23 mouse cellular contexts compared by ENCODE assay signal in genomic region chr9:108632375-108632774, GRCm38 (mm10). TPM values are rescaled to one million over a fixed set of nuclear protein-coding genes. Genes with fewer than 3 reads are reported as not detected.
DNase-seq lines count a peak whose midpoint lies in the region; ATAC-seq and TF ChIP-seq lines count a peak whose summit lies in the region.
"Had no signal": no experiment of that assay in that cellular context is flagged by ENCODE, and none has a peak within 500 bp of the region (broad histone marks: within the 10 kb centered on the region; RNA-seq: fewer than 3 reads in every experiment).

No protein-coding gene starts in this region.

- ATAC-seq in heart, embryonic 13.5 days (ENCODE audit: extremely low read depth, insufficient number of reproducible peaks, low FRiP score, low TSS enrichment): no peak
- peak; percentile 72 for ATAC-seq in erythroid progenitor cell, adult 5-6 weeks (replicated peaks; ENCODE audit: low FRiP score, poor library complexity, severe bottlenecking)
- ATAC-seq in inflammation-experienced regulatory T-cells, adult 6 months: no peak
- ATAC-seq: forebrain, embryonic 13.5 days had no signal

- TF ChIP-seq EP300 in MEL (IDR thresholded peaks at IDR 0.05; ENCODE audit: low read depth in 1 of 2, low read length in 2 of 2): peak in 1 of 2 experiments; percentile 16; a peak in 1 of 4 replicates

- no peak overlapping the region for H3K9ac ChIP-seq in heart, embryonic 13.5 days
- peak overlapping the region; percentile 8; the same call in 1 of the 2 replicates for H3K9ac ChIP-seq in MEL (ENCODE audit: control insufficient read depth, low read depth, low read length, poor library complexity, severe bottlenecking)
- H3K9ac ChIP-seq: embryonic facial prominence, embryonic 12.5 days; embryonic facial prominence, embryonic 15.5 days; forebrain, embryonic 13.5 days; heart, embryonic 12.5 days; hindbrain, embryonic 12.5 days; hindbrain, embryonic 15.5 days; intestine, embryonic 15.5 days had no signal

- no peaks in the 10 kb centered on the region for H3K9me3 ChIP-seq in heart, embryonic 13.5 days
- no peaks in the 10 kb centered on the region for H3K9me3 ChIP-seq in MEL (replicated peaks; ENCODE audit: insufficient read depth, low read length)
- H3K9me3 ChIP-seq: embryonic facial prominence, embryonic 12.5 days; embryonic facial prominence, embryonic 15.5 days; forebrain, embryonic 10.5 days; forebrain, embryonic 13.5 days; heart, embryonic 12.5 days; hindbrain, embryonic 12.5 days; hindbrain, embryonic 15.5 days; intestine, embryonic 15.5 days had no signal

- no peak overlapping the region for H3K4me3 ChIP-seq in heart, embryonic 13.5 days
- H3K4me3 ChIP-seq in MEL (ENCODE audit: control insufficient read depth in 1 of 2, insufficient read depth in 1 of 2, low read depth in 2 of 2, low read length in 2 of 2): peak overlapping the region in 1 of 2 experiments; percentile 21; a peak in 2 of 4 replicates
- H3K4me3 ChIP-seq: embryonic facial prominence, embryonic 12.5 days; embryonic facial prominence, embryonic 15.5 days; erythroblast, embryonic 14.5 days; forebrain, embryonic 10.5 days; forebrain, embryonic 13.5 days; heart, embryonic 12.5 days; hindbrain, embryonic 12.5 days; hindbrain, embryonic 15.5 days; intestine, embryonic 15.5 days had no signal

- H3K36me3 ChIP-seq in heart, embryonic 13.5 days: peaks cover 57% of the 10 kb centered on the region
- H3K36me3 ChIP-seq in MEL (ENCODE audit: control insufficient read depth in 1 of 2, insufficient read depth in 2 of 2, low read length in 2 of 2): peaks cover 33 to 60% of the 10 kb centered on the region in 2 experiments
- H3K36me3 ChIP-seq: intestine, embryonic 15.5 days had no signal

- H3K27me3 ChIP-seq in heart, embryonic 13.5 days (replicated peaks): no peaks in the 10 kb centered on the region
- H3K27me3 ChIP-seq in MEL (ENCODE audit: control insufficient read depth in 1 of 2, insufficient read depth in 2 of 2, low read length in 2 of 2): no peaks in the 10 kb centered on the region
- H3K27me3 ChIP-seq: embryonic facial prominence, embryonic 12.5 days; embryonic facial prominence, embryonic 15.5 days; forebrain, embryonic 13.5 days; heart, embryonic 12.5 days; hindbrain, embryonic 12.5 days; hindbrain, embryonic 15.5 days; intestine, embryonic 15.5 days had no signal

- H3K4me1 ChIP-seq in heart, embryonic 13.5 days: peaks cover 35% of the 10 kb centered on the region
- peaks cover 25 to 51% of the 10 kb centered on the region in 2 experiments for H3K4me1 ChIP-seq in MEL (ENCODE audit: control insufficient read depth in 1 of 2, insufficient read depth in 2 of 2, low read length in 2 of 2)
- H3K4me1 ChIP-seq: embryonic facial prominence, embryonic 12.5 days; embryonic facial prominence, embryonic 15.5 days; forebrain, embryonic 10.5 days; forebrain, embryonic 13.5 days; hindbrain, embryonic 12.5 days; hindbrain, embryonic 15.5 days; intestine, embryonic 15.5 days had no signal

- peaks cover 26% of the 10 kb centered on the region for H3K79me2 ChIP-seq in MEL (ENCODE audit: control insufficient read depth, insufficient read depth, low read length, poor library complexity)

- 0 out of 2 replicates have a peak overlapping the region, but pooled peaks have one; percentile 12 for H3K27ac ChIP-seq in heart, embryonic 13.5 days (replicated peaks)
- H3K27ac ChIP-seq in MEL (ENCODE audit: control insufficient read depth, low read depth, low read length): peak overlapping the region; percentile 66
- H3K27ac ChIP-seq: embryonic facial prominence, embryonic 12.5 days; embryonic facial prominence, embryonic 15.5 days; forebrain, embryonic 10.5 days; forebrain, embryonic 13.5 days; hindbrain, embryonic 12.5 days; hindbrain, embryonic 15.5 days; intestine, embryonic 15.5 days had no signal

- 68% methylated on average over 5 of the region's 5 CpGs for WGBS in heart, embryonic 13.5 days

- TF ChIP-seq RAD21 in MEL (IDR thresholded peaks at IDR 0.05; ENCODE audit: low read depth, low read length): no peak

- no peak overlapping the region for H3K4me2 ChIP-seq in heart, embryonic 13.5 days
- H3K4me2 ChIP-seq: embryonic facial prominence, embryonic 12.5 days; embryonic facial prominence, embryonic 15.5 days; forebrain, embryonic 13.5 days; heart, embryonic 12.5 days; hindbrain, embryonic 12.5 days; hindbrain, embryonic 15.5 days; intestine, embryonic 15.5 days had no signal

- intact Hi-C loops in heart, postnatal 14 days (cut with DNase I): no loop called here

- TF ChIP-seq POLR2A in MEL (IDR thresholded peaks at IDR 0.05; ENCODE audit: control insufficient read depth in 1 of 2, insufficient read depth in 1 of 2, low read depth in 1 of 2, low read length in 2 of 2, poor library complexity in 1 of 2): no peak

- TF ChIP-seq CTCF in MEL (IDR thresholded peaks at IDR 0.05 in 2 of 3, conservative IDR thresholded peaks at IDR 0.05 in 1 of 3; ENCODE audit: control insufficient read depth in 1 of 3, insufficient read depth in 1 of 3, low read depth in 2 of 3, low read length in 3 of 3, poor library complexity in 1 of 3, severe bottlenecking in 1 of 3): no peak

- no peak for DNase-seq in heart, postnatal 14 days
- DNase-seq in MEL (ENCODE audit: low read depth, low spot score): peak; percentile 80
- no peak for DNase-seq in layer of hippocampus, postnatal 10 days (ENCODE audit: low spot score in 2 of 2)
- DNase-seq: adrenal gland, adult 2 months; adrenal gland, postnatal 14 days; cerebellum, adult 11 months; cerebellum, adult 2 months; cerebellum, adult 9-11 months; cerebellum, postnatal 25 days; gastrocnemius, postnatal 25 days; heart, adult 18-20 months had no signal

TF ChIP-seq in MEL, 35 proteins besides CTCF, POLR2A, EP300 and RAD21 (continues in another document):
- no peak for TF ChIP-seq ZC3H11A (IDR thresholded peaks at IDR 0.05; ENCODE audit: low read depth, low read length)

RNA-seq across cellular contexts. Expression of gene Arih2, which starts 16.8 kb away (rescaled TPM):
- polyA plus RNA-seq in heart, embryonic 13.5 days (2015; fragmentation: Nextera tagmentation; extraction: Ambion mirVana): 36.6 and 44.5 TPM in 2 replicates
- total RNA-seq in heart, postnatal 14 days (2021): 10 to 100 TPM; 47.7 to 48.0 TPM
- 55.8 and 59.6 TPM in 2 replicates for total RNA-seq in MEL (2012; rRNA removed)
- polyA plus RNA-seq in MEL (2012; ENCODE audit: insufficient read depth in 1 of 2, insufficient read length in 2 of 2, low read depth in 1 of 2, low replicate concordance in 2 of 2, missing spikeins in 1 of 2): 10 to 100 TPM in 1 of 2 experiments, not detected in 1; 66.5 TPM
- 36.0 and 49.4 TPM in 2 replicates for total RNA-seq in erythroid progenitor cell, adult 5-6 weeks (2015; ENCODE audit: low replicate concordance)
- 77.1 and 79.9 TPM in 2 replicates for total RNA-seq in erythroid progenitor cell, adult 5-6 weeks (2017; ENCODE audit: low replicate concordance)
- polyA plus RNA-seq in inflammation-experienced regulatory T-cells, adult 6 months (2017; shearing (Covaris generic)): 10 to 100 TPM; 55.7 to 65.6 (median 62.7) TPM
- 10 to 100 TPM; 47.3 to 51.1 TPM for total RNA-seq in layer of hippocampus, postnatal 10 days (2021)

RNA-seq across cellular contexts. Expression of gene Slc25a20, which starts 29.5 kb away (rescaled TPM):
- polyA plus RNA-seq in heart, embryonic 13.5 days (2015; fragmentation: Nextera tagmentation; extraction: Ambion mirVana): 67.9 and 73.0 TPM in 2 replicates
- 100 to 1,000 TPM; 222 to 228 TPM for total RNA-seq in heart, postnatal 14 days (2021)
- total RNA-seq in MEL (2012; rRNA removed): 15.6 and 19.3 TPM in 2 replicates
- 10 to 100 TPM in 1 of 2 experiments, not detected in 1; 24.1 TPM for polyA plus RNA-seq in MEL (2012; ENCODE audit: insufficient read depth in 1 of 2, insufficient read length in 2 of 2, low read depth in 1 of 2, low replicate concordance in 2 of 2, missing spikeins in 1 of 2)
- 4.2 TPM in 1 of 2 replicates, not detected in the other for total RNA-seq in erythroid progenitor cell, adult 5-6 weeks (2015; ENCODE audit: low replicate concordance)
- total RNA-seq in erythroid progenitor cell, adult 5-6 weeks (2017; ENCODE audit: low replicate concordance): 2.0 and 6.9 TPM in 2 replicates
- 10 to 100 TPM; 41.0 to 53.4 (median 48.2) TPM for polyA plus RNA-seq in inflammation-experienced regulatory T-cells, adult 6 months (2017; shearing (Covaris generic))
- 10 to 100 TPM; 19.2 to 21.0 TPM for total RNA-seq in layer of hippocampus, postnatal 10 days (2021)

RNA-seq across cellular contexts. Expression of gene P4htm, which starts 34.9 kb away (rescaled TPM):
- polyA plus RNA-seq in heart, embryonic 13.5 days (2015; fragmentation: Nextera tagmentation; extraction: Ambion mirVana): 19.5 and 20.0 TPM in 2 replicates
- total RNA-seq in heart, postnatal 14 days (2021): 10 to 100 TPM; 14.3 to 16.6 TPM
- total RNA-seq in MEL (2012; rRNA removed): 0.08 and 0.10 TPM in 2 replicates
- under 1 TPM in 1 of 2 experiments, not detected in 1; 0.22 TPM for polyA plus RNA-seq in MEL (2012; ENCODE audit: insufficient read depth in 1 of 2, insufficient read length in 2 of 2, low read depth in 1 of 2, low replicate concordance in 2 of 2, missing spikeins in 1 of 2)
- not detected in 2 replicates for total RNA-seq in erythroid progenitor cell, adult 5-6 weeks (2015; ENCODE audit: low replicate concordance)
- total RNA-seq in erythroid progenitor cell, adult 5-6 weeks (2017; ENCODE audit: low replicate concordance): not detected in 2 replicates
- 10 to 100 TPM in 1 of 3 experiments, 1 to 10 TPM in 2; 5.6 to 10.9 (median 7.5) TPM for polyA plus RNA-seq in inflammation-experienced regulatory T-cells, adult 6 months (2017; shearing (Covaris generic))
- 10 to 100 TPM; 48.7 to 49.0 TPM for total RNA-seq in layer of hippocampus, postnatal 10 days (2021)

RNA-seq across cellular contexts. Expression of gene Wdr6, which starts 53.8 kb away (rescaled TPM):
- polyA plus RNA-seq in heart, embryonic 13.5 days (2015; fragmentation: Nextera tagmentation; extraction: Ambion mirVana): 61.7 and 64.1 TPM in 2 replicates
- total RNA-seq in heart, postnatal 14 days (2021): 10 to 100 TPM; 21.2 to 23.9 TPM
- 43.2 and 43.5 TPM in 2 replicates for total RNA-seq in MEL (2012; rRNA removed)
- polyA plus RNA-seq in MEL (2012; ENCODE audit: insufficient read depth in 1 of 2, insufficient read length in 2 of 2, low read depth in 1 of 2, low replicate concordance in 2 of 2, missing spikeins in 1 of 2): 10 to 100 TPM in 1 of 2 experiments, not detected in 1; 44.9 TPM
- 2.9 and 6.8 TPM in 2 replicates for total RNA-seq in erythroid progenitor cell, adult 5-6 weeks (2015; ENCODE audit: low replicate concordance)
- total RNA-seq in erythroid progenitor cell, adult 5-6 weeks (2017; ENCODE audit: low replicate concordance): 1.4 and 3.7 TPM in 2 replicates
- polyA plus RNA-seq in inflammation-experienced regulatory T-cells, adult 6 months (2017; shearing (Covaris generic)): 10 to 100 TPM; 25.4 to 32.5 (median 28.0) TPM
- total RNA-seq in layer of hippocampus, postnatal 10 days (2021): 100 to 1,000 TPM; 239 to 247 TPM

RNA-seq across cellular contexts. Expression of gene Prkar2a, which starts 56.7 kb away (rescaled TPM):
- polyA plus RNA-seq in heart, embryonic 13.5 days (2015; fragmentation: Nextera tagmentation; extraction: Ambion mirVana): 25.6 and 26.8 TPM in 2 replicates
- 10 to 100 TPM; 74.3 to 75.9 TPM for total RNA-seq in heart, postnatal 14 days (2021)
- 18.9 and 22.4 TPM in 2 replicates for total RNA-seq in MEL (2012; rRNA removed)
- polyA plus RNA-seq in MEL (2012; ENCODE audit: insufficient read depth in 1 of 2, insufficient read length in 2 of 2, low read depth in 1 of 2, low replicate concordance in 2 of 2, missing spikeins in 1 of 2): 100 to 1,000 TPM in 1 of 2 experiments, 10 to 100 TPM in 1; 87.9 to 230 TPM
- total RNA-seq in erythroid progenitor cell, adult 5-6 weeks (2015; ENCODE audit: low replicate concordance): 1.4 and 10.9 TPM in 2 replicates
- total RNA-seq in erythroid progenitor cell, adult 5-6 weeks (2017; ENCODE audit: low replicate concordance): 1.4 and 1.5 TPM in 2 replicates
- 10 to 100 TPM in 1 of 3 experiments, 1 to 10 TPM in 2; 7.7 to 11.9 (median 9.2) TPM for polyA plus RNA-seq in inflammation-experienced regulatory T-cells, adult 6 months (2017; shearing (Covaris generic))
- 10 to 100 TPM; 54.9 to 60.6 TPM for total RNA-seq in layer of hippocampus, postnatal 10 days (2021)

Comparison
In these comparisons a context has a peak if more than half of its experiments do, and no peak if none do; other contexts are left out.
1. RNA of gene Slc25a20, which starts 29.5 kb away (total RNA-seq): 222 to 228 TPM in heart, postnatal 14 days; 19.2 to 21.0 TPM in layer of hippocampus, postnatal 10 days, 15.6 to 19.3 TPM in MEL and 2.0 to 6.9 TPM in erythroid progenitor cell, adult 5-6 weeks; every median in the first group is over 10 times any median in the second.
2. RNA of gene P4htm, which starts 34.9 kb away (total RNA-seq): 48.7 to 49.0 TPM in layer of hippocampus, postnatal 10 days and 14.3 to 16.6 TPM in heart, postnatal 14 days; 0.08 to 0.10 TPM in MEL and not detected in erythroid progenitor cell, adult 5-6 weeks; every median in the first group is over 10 times any median in the second.